Mouse (Mus musculus) urinary bladder, postnatal 14 days (tissue): ENCODE data around the gene Sgsh.

ENCODE experiments used
- DNase-seq: peaks from one replicate; pipeline ENCODE4 v3.0.0; 2021; ENCODE audit warnings: low spot score

The Sgsh gene

GRCm38 (mm10) chr11:119307658-119307867 is 47.8 kb downstream of the Sgsh start, which contains the start of gene Card14:
TSS of gene Card14 (plus strand) at chr11:119307768.
- no peak for DNase-seq

GRCm38 (mm10) chr11:119306762-119307657 is 48.3 kb downstream of the Sgsh start:
- no peak for DNase-seq

- DNase-seq, result peak; percentile 53
Observed at GRCm38 (mm10) chr11:119304904-119305712, 50.2 kb downstream of the Sgsh start.

- DNase-seq, result no peak
Observed at GRCm38 (mm10) chr11:119300986-119301385, 54.4 kb downstream of the Sgsh start.

GRCm38 (mm10) chr11:119300246-119300935 is 54.9 kb downstream of the Sgsh start:
- DNase-seq, result no peak

- peak; percentile 98 for DNase-seq
Observed at GRCm38 (mm10) chr11:119299391-119300245, 55.7 kb downstream of the Sgsh start, which contains the start of gene Eif4a3. TSS of gene Eif4a3 (minus strand) at chr11:119300089.

GRCm38 (mm10) chr11:119298917-119299316 is 56.4 kb downstream of the Sgsh start:
- no peak for DNase-seq

GRCm38 (mm10) chr11:119297996-119298395 is 57.3 kb downstream of the Sgsh start:
- no peak for DNase-seq
